Comparison of ENCODE assay signal across 22 mouse cellular contexts in genomic region chr19:11321123-11321522, GRCm38 (mm10). TPM values are rescaled to one million over a fixed set of nuclear protein-coding genes. Genes with fewer than 3 reads are reported as not detected.
"Had no signal": no experiment of that assay in that cellular context is flagged by ENCODE, and none has a peak within 500 bp of the region (broad histone marks: within the 10 kb centered on the region; RNA-seq: fewer than 3 reads in every experiment).

No protein-coding gene starts in this region.

- H3K4me3 ChIP-seq: limb, embryonic 15.5 days; midbrain, embryonic 13.5 days; myocyte; neural tube, embryonic 15.5 days had no signal

- H3K36me3 ChIP-seq: limb, embryonic 15.5 days; midbrain, embryonic 13.5 days; neural tube, embryonic 15.5 days had no signal

- DNase-seq: kidney, adult 8-10 months; kidney, postnatal 25 days; layer of hippocampus, postnatal 36 days; lung, adult 18-20 months; lung, postnatal 10 days; spleen, adult 18-20 months; thymus, adult 18-20 months; thymus, postnatal 14 days had no signal

- H3K27ac ChIP-seq: limb, embryonic 15.5 days; liver, embryonic 14.5 days; midbrain, embryonic 13.5 days; neural tube, embryonic 15.5 days had no signal

- H3K4me1 ChIP-seq: limb, embryonic 15.5 days; midbrain, embryonic 13.5 days; neural tube, embryonic 15.5 days had no signal

- H3K27me3 ChIP-seq: limb, embryonic 15.5 days; midbrain, embryonic 13.5 days; neural tube, embryonic 15.5 days had no signal

- H3K4me2 ChIP-seq: limb, embryonic 15.5 days; midbrain, embryonic 13.5 days; neural tube, embryonic 15.5 days had no signal

- H3K9ac ChIP-seq: limb, embryonic 15.5 days; liver, embryonic 14.5 days; midbrain, embryonic 13.5 days; neural tube, embryonic 15.5 days had no signal

- ATAC-seq: intestine, postnatal 0 days; midbrain, embryonic 13.5 days had no signal

- H3K9me3 ChIP-seq: limb, embryonic 15.5 days; midbrain, embryonic 13.5 days; neural tube, embryonic 15.5 days had no signal

RNA-seq across cellular contexts. Expression of gene Ms4a14, which starts 6.9 kb away (rescaled TPM):
- total RNA-seq: layer of hippocampus, postnatal 36 days; left cerebral cortex, postnatal 25 days; megakaryocyte progenitor cell, adult 5-6 weeks had no signal
- polyA plus RNA-seq: midbrain, embryonic 13.5 days; myocyte; neural tube, embryonic 11.5 days; stomach, embryonic 14.5 days had no signal

RNA-seq across cellular contexts. Expression of gene Ms4a7, which starts 14.8 kb away (rescaled TPM):
- total RNA-seq: megakaryocyte progenitor cell, adult 5-6 weeks had no signal
- polyA plus RNA-seq: myocyte had no signal

RNA-seq across cellular contexts. Expression of gene Ms4a5, which starts 37.5 kb away (rescaled TPM):
- total RNA-seq: layer of hippocampus, postnatal 36 days; left cerebral cortex, adult 8-10 months; left cerebral cortex, postnatal 25 days; megakaryocyte progenitor cell, adult 5-6 weeks had no signal
- polyA plus RNA-seq: kidney, embryonic 16.5 days; limb, embryonic 11.5 days; limb, embryonic 15.5 days; liver, embryonic 14.5 days; midbrain, embryonic 13.5 days; myocyte; neural tube, embryonic 11.5 days; neural tube, embryonic 15.5 days; stomach, embryonic 14.5 days; urinary bladder, adult 2 months had no signal

RNA-seq across cellular contexts. Expression of gene Ms4a4a, which starts 54.2 kb away (rescaled TPM):
- polyA plus RNA-seq: myocyte had no signal

RNA-seq across cellular contexts. Expression of gene Ms4a1, which starts 55.1 kb away (rescaled TPM):
- total RNA-seq: layer of hippocampus, postnatal 36 days; left cerebral cortex, adult 8-10 months; left cerebral cortex, postnatal 25 days; megakaryocyte progenitor cell, adult 5-6 weeks had no signal
- polyA plus RNA-seq: kidney, embryonic 16.5 days; limb, embryonic 15.5 days; liver, embryonic 14.5 days; midbrain, embryonic 13.5 days; myocyte; neural tube, embryonic 11.5 days had no signal
